Mouse (Mus musculus): Measurements from ENCODE around the gene Mcu. TPM values are rescaled to one million over a fixed set of nuclear protein-coding genes. Genes with fewer than 3 reads are reported as not detected.

Mcu gene
- polyA plus RNA-seq, 1 experiment from 2014 or later: 19.5 TPM

DNA sequence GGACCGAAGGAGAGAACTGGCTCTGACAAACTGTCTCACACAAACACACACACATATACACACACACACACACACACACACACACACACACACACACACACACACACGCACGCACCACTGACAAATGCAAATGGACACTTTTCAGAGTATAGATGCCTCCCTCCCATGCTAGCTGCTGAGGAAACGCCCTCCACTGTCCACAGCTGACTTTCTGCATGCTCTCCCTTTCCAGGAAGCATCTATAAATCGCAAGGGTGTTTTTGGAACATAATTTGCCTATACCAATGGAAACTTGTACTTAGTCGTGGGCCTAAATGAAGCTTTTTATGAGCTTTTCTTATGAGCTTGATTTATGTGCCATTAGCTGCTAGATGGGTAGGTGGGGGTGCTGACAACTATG is 46.1 kb downstream of the Mcu start:
- Histone ChIP-seq H3K27ac (ENCODE audit: low read depth, low read length) (no peak overlapping the region), H3K36me3 (ENCODE audit: control insufficient read depth, insufficient read depth, low read length) (no peaks in the 10 kb centered on the region), H3K4me3 (ENCODE audit: low read depth, low read length) (no peak overlapping the region), H3K27me3 (replicated peaks; ENCODE audit: control insufficient read depth, insufficient read depth, low read length) (no peaks in the 10 kb centered on the region), H3K9me3 (replicated peaks; ENCODE audit: control insufficient read depth, low read length) (peaks cover 8% of the 10 kb centered on the region; the same call in 1 of the 2 replicates), H3K4me1 (ENCODE audit: control insufficient read depth, insufficient read depth, low read length) (0 out of 2 replicates have a peak, but pooled peaks cover 4% of the 10 kb centered on the region), H3K9ac (ENCODE audit: low read length) (no peak overlapping the region), H3K4me2 (ENCODE audit: low read length) (no peak overlapping the region)
- 86% methylated on average over 6 of the region's 6 CpGs for WGBS
- no peak for DNase-seq (ENCODE audit: low spot score)
- ATAC-seq: no peak

DNA sequence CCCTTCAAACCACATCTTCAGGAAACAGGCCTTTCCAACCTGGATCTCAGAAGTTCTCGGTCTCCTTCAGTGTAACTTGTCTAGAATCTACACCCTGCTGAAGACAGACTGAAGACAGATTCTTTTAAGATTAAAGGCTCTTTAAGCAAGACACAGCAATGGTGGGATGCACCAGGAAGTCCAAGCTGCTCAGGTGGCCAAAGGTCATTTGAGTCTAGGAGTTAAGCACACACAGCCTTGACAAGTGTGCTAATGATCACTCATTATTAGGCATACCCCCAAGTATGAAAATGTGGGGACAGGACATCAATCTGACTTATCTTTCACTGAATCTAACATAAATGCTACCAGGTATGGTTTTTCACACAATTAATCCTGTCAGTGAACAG is 47.0 kb downstream of the Mcu start:
- H3K9me3 ChIP-seq (replicated peaks; ENCODE audit: control insufficient read depth, low read length): peaks cover 8% of the 10 kb centered on the region; the same call in 1 of the 2 replicates
- no peak overlapping the region for H3K9ac ChIP-seq (ENCODE audit: low read length)
- H3K4me1 ChIP-seq (ENCODE audit: control insufficient read depth, insufficient read depth, low read length): 0 out of 2 replicates have a peak, but pooled peaks cover 4% of the 10 kb centered on the region
- ATAC-seq (no peak), DNase-seq (ENCODE audit: low spot score) (no peak)
- H3K27ac ChIP-seq (ENCODE audit: low read depth, low read length): no peak overlapping the region
- no peaks in the 10 kb centered on the region for H3K27me3 ChIP-seq (replicated peaks; ENCODE audit: control insufficient read depth, insufficient read depth, low read length)
- no peak overlapping the region for H3K4me3 ChIP-seq (ENCODE audit: low read depth, low read length)
- no peaks in the 10 kb centered on the region for H3K36me3 ChIP-seq (ENCODE audit: control insufficient read depth, insufficient read depth, low read length)
- H3K4me2 ChIP-seq (ENCODE audit: low read length): no peak overlapping the region
- 71% methylated on average over 1 of the region's 1 CpGs for WGBS

DNA sequence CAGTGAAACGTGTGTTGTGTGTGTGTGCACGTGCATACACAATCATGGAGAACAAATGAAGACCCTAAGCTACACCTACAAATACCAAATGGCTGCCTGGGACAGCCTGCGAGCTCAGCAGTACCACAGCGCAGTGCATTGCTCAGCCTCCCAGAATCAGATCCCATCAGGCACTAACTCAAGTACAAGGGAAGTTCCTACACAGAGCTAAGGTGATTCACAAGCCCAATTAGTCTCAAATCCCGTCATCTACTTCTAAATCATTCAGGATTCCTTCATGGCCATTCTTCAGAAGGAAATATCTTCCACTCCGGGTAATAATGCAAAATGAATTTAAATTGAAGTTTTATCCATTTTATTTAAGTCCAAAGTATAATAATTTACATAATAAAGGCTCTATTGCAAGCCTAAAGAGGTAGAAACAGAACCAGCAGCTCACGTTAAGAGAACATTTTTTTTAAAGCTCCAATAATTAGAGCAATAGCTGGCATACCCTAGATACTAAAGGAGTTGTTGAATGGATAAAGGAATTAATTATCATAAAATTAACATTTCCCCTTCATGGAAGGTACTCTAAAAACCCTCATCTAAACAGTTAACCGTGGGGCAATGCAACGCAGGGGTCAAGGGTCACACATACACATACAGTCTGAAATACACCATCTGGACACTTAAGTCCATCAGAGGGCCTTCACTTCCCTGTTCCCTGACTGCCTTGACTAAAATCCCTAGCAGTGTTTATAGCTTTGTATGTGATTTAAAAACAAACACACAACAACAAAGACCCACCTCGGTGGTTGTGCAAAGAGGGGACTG is 47.6 kb downstream of the Mcu start:
- peaks cover 8% of the 10 kb centered on the region; the same call in 1 of the 2 replicates for H3K9me3 ChIP-seq (replicated peaks; ENCODE audit: control insufficient read depth, low read length)
- H3K4me1 ChIP-seq (ENCODE audit: control insufficient read depth, insufficient read depth, low read length): 0 out of 2 replicates have a peak, but pooled peaks cover 4% of the 10 kb centered on the region
- H3K4me2 ChIP-seq (ENCODE audit: low read length): no peak overlapping the region
- 20% methylated on average over 10 of the region's 10 CpGs for WGBS
- no peaks in the 10 kb centered on the region for H3K27me3 ChIP-seq (replicated peaks; ENCODE audit: control insufficient read depth, insufficient read depth, low read length)
- H3K36me3 ChIP-seq (ENCODE audit: control insufficient read depth, insufficient read depth, low read length): no peaks in the 10 kb centered on the region
- no peak overlapping the region for H3K4me3 ChIP-seq (ENCODE audit: low read depth, low read length)
- ATAC-seq (peak; percentile 74), DNase-seq (ENCODE audit: low spot score) (peak; percentile 41)
- no peak overlapping the region for H3K27ac ChIP-seq (ENCODE audit: low read depth, low read length)
- H3K9ac ChIP-seq (ENCODE audit: low read length): no peak overlapping the region

DNA sequence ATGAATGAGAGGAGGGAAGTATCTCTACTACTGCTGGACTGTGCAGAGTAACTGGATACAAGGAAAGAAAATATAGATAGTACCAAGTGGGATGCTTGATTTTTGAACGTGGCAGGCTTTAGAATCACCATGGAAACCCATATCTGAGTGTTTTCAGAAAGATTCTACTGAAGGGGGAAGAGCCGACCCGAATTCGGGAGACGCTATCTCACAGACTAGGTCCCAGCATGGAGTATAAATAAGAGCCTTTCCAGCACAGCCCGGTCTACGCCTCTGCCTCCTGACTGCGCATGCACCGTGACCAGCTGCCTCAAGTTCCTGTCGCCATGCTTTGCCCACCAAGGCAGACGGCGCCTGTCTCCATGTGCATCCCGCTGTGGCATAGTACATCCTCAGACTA is 49.5 kb downstream of the Mcu start:
- Histone ChIP-seq H3K4me3 (ENCODE audit: low read depth, low read length) (no peak overlapping the region), H3K4me1 (ENCODE audit: control insufficient read depth, insufficient read depth, low read length) (0 out of 2 replicates have a peak, but pooled peaks cover 4% of the 10 kb centered on the region), H3K27ac (ENCODE audit: low read depth, low read length) (no peak overlapping the region), H3K36me3 (ENCODE audit: control insufficient read depth, insufficient read depth, low read length) (no peaks in the 10 kb centered on the region), H3K9me3 (replicated peaks; ENCODE audit: control insufficient read depth, low read length) (no peaks in the 10 kb centered on the region), H3K4me2 (ENCODE audit: low read length) (no peak overlapping the region), H3K27me3 (replicated peaks; ENCODE audit: control insufficient read depth, insufficient read depth, low read length) (no peaks in the 10 kb centered on the region), H3K9ac (ENCODE audit: low read length) (no peak overlapping the region)
- no peak for DNase-seq (ENCODE audit: low spot score)
- 93% methylated on average over 13 of the region's 13 CpGs for WGBS
- ATAC-seq: no peak

DNA sequence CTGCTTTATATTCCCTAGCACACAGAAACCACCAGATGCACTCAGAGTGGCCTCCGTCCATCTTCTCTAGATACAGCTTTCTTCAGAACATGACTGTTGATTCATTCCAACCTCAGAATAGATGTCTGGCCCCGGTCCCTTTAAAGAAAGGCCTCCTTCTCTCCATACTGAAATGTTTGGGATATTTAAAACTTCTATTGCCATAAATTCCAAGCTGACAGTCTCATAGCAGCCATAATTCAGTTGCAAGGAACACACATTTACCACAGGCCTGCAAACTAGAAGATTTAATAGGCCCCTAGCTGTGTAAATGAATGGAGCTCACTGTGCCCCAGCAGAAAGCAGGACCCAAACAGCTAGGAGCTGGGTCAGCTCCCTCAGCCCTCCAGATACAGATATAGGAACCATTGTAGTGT is 50.5 kb downstream of the Mcu start:
- ATAC-seq (no peak), DNase-seq (ENCODE audit: low spot score) (no peak)
- H3K4me3 ChIP-seq (ENCODE audit: low read depth, low read length): no peak overlapping the region
- H3K4me1 ChIP-seq (ENCODE audit: control insufficient read depth, insufficient read depth, low read length): 0 out of 2 replicates have a peak, but pooled peaks cover 4% of the 10 kb centered on the region
- H3K9me3 ChIP-seq (replicated peaks; ENCODE audit: control insufficient read depth, low read length): no peaks in the 10 kb centered on the region
- 71% methylated on average over 2 of the region's 2 CpGs for WGBS
- no peak overlapping the region for H3K9ac ChIP-seq (ENCODE audit: low read length)
- H3K27me3 ChIP-seq (replicated peaks; ENCODE audit: control insufficient read depth, insufficient read depth, low read length): no peaks in the 10 kb centered on the region
- H3K27ac ChIP-seq (ENCODE audit: low read depth, low read length): no peak overlapping the region
- no peaks in the 10 kb centered on the region for H3K36me3 ChIP-seq (ENCODE audit: control insufficient read depth, insufficient read depth, low read length)
- no peak overlapping the region for H3K4me2 ChIP-seq (ENCODE audit: low read length)

DNA sequence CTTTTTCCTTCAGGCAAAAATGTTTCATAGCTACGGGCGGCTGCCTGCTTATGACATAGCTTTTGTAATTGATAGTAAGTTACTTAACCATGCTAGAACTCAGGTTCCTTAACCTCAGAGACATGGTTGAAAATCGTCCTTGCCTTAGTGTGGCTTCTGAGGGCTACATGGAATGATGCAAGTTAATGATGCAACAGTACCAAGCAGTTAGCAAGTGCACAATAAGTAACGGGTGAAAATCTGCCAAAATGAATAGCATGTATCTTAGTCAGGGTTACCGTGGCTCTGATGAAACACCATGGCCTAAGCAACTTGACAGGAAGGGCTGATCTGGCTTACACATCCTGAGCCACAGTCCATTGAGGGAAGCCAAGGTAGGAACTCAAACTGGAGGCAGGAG is 51.9 kb downstream of the Mcu start:
- Histone ChIP-seq H3K4me1 (ENCODE audit: control insufficient read depth, insufficient read depth, low read length) (0 out of 2 replicates have a peak, but pooled peaks cover 4% of the 10 kb centered on the region), H3K9me3 (replicated peaks; ENCODE audit: control insufficient read depth, low read length) (no peaks in the 10 kb centered on the region), H3K9ac (ENCODE audit: low read length) (no peak overlapping the region), H3K4me2 (ENCODE audit: low read length) (no peak overlapping the region), H3K4me3 (ENCODE audit: low read depth, low read length) (no peak overlapping the region), H3K27me3 (replicated peaks; ENCODE audit: control insufficient read depth, insufficient read depth, low read length) (no peaks in the 10 kb centered on the region), H3K36me3 (ENCODE audit: control insufficient read depth, insufficient read depth, low read length) (no peaks in the 10 kb centered on the region), H3K27ac (ENCODE audit: low read depth, low read length) (no peak overlapping the region)
- DNase-seq (ENCODE audit: low spot score) (no peak), ATAC-seq (no peak)
- 89% methylated on average over 5 of the region's 5 CpGs for WGBS

DNA sequence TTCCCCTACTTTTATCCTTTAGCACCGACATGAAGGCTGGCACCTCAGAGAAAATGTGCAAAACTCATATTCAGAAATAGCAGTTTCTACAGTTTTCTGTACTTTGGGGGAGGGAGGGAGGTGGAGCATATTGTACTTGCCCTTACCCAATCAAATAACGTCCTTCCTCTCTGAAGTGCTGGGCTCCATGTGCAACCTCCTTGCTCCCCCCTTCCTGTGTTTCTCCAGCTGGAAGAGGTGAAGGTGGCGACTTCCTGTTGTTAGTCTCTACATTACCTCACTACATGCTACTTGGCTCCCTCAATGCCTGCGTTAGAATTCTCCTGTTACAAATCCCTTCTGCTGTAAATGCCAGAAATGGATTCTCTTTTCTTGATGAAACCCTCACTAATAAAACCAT is 54.0 kb downstream of the Mcu start:
- ATAC-seq: no peak
- Histone ChIP-seq H3K4me3 (ENCODE audit: low read depth, low read length) (no peak overlapping the region), H3K4me1 (ENCODE audit: control insufficient read depth, insufficient read depth, low read length) (no peaks in the 10 kb centered on the region), H3K4me2 (ENCODE audit: low read length) (no peak overlapping the region), H3K9me3 (replicated peaks; ENCODE audit: control insufficient read depth, low read length) (no peaks in the 10 kb centered on the region), H3K27ac (ENCODE audit: low read depth, low read length) (no peak overlapping the region), H3K9ac (ENCODE audit: low read length) (no peak overlapping the region), H3K36me3 (ENCODE audit: control insufficient read depth, insufficient read depth, low read length) (no peaks in the 10 kb centered on the region), H3K27me3 (replicated peaks; ENCODE audit: control insufficient read depth, insufficient read depth, low read length) (no peaks in the 10 kb centered on the region)
- 83% methylated on average over 4 of the region's 4 CpGs for WGBS
- peak; percentile 9 for DNase-seq (ENCODE audit: low spot score)

DNA sequence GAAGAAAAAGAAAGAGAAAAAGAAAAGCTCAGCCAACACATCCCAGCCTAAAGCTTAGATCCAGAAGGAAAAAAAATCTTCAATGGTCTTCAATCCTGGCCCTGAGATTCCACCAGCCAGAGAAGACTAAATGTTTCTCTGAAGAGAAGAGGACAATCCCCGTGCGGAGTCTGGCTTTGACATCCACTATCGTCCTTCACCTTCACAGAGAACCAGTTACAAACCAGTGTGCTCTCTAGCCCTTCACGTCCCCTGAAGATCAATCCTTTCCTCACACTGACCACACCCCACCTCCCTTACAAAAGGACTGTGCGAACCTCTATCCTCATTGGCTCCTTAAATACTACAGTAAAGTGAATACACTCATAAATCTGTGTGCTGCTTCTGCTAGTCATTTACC is 56.4 kb downstream of the Mcu start:
- Histone ChIP-seq H3K36me3 (ENCODE audit: control insufficient read depth, insufficient read depth, low read length) (no peaks in the 10 kb centered on the region), H3K9me3 (replicated peaks; ENCODE audit: control insufficient read depth, low read length) (no peaks in the 10 kb centered on the region), H3K27ac (ENCODE audit: low read depth, low read length) (no peak overlapping the region), H3K4me2 (ENCODE audit: low read length) (no peak overlapping the region), H3K4me1 (ENCODE audit: control insufficient read depth, insufficient read depth, low read length) (no peaks in the 10 kb centered on the region), H3K9ac (ENCODE audit: low read length) (no peak overlapping the region), H3K27me3 (replicated peaks; ENCODE audit: control insufficient read depth, insufficient read depth, low read length) (no peaks in the 10 kb centered on the region), H3K4me3 (ENCODE audit: low read depth, low read length) (no peak overlapping the region)
- WGBS: 69% methylated on average over 5 of the region's 5 CpGs
- no peak for DNase-seq (ENCODE audit: low spot score)
- ATAC-seq: no peak

DNA sequence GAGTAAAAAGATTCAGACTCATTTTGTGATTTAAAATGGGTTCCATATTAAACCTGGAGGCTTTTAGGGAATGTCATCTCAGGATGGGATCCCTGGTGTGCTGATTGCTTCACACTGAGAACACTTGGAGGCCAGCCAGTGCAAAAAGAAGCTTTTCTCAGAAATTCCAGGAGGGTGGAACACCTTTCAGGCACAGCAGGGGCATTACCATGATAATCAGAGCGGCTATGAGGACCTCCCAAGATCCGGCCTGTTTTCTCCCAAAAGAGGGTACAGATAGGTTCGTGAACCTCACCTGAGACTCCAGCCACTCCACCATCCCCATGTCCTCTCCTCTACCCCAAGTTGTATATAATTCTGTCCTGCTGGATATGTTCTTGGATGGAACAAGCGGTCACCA is 57.9 kb downstream of the Mcu start:
- Histone ChIP-seq H3K4me2 (ENCODE audit: low read length) (no peak overlapping the region), H3K36me3 (ENCODE audit: control insufficient read depth, insufficient read depth, low read length) (no peaks in the 10 kb centered on the region), H3K27me3 (replicated peaks; ENCODE audit: control insufficient read depth, insufficient read depth, low read length) (no peaks in the 10 kb centered on the region), H3K9ac (ENCODE audit: low read length) (no peak overlapping the region), H3K4me3 (ENCODE audit: low read depth, low read length) (no peak overlapping the region), H3K9me3 (replicated peaks; ENCODE audit: control insufficient read depth, low read length) (no peaks in the 10 kb centered on the region), H3K4me1 (ENCODE audit: control insufficient read depth, insufficient read depth, low read length) (no peaks in the 10 kb centered on the region), H3K27ac (ENCODE audit: low read depth, low read length) (no peak overlapping the region)
- DNase-seq (ENCODE audit: low spot score) (no peak), ATAC-seq (no peak)
- WGBS: 71% methylated on average over 4 of the region's 4 CpGs

Data from forebrain, embryonic 14.5 days (tissue).